Mouse (Mus musculus) liver, postnatal 0 days (tissue): ENCODE measurements around the gene Vtcn1.

ENCODE experiments used
- CTCF ChIP-seq: sonication (generic); IDR thresholded peaks from 2 replicates; pipeline ENCODE4 v1.5.1; 2016; ENCODE audit warnings: antibody characterized with exemption, low read depth
- EP300 ChIP-seq: IDR thresholded peaks from 2 replicates; pipeline ENCODE4 v1.6.1; 2016; ENCODE audit warnings: antibody characterized with exemption, low read depth, mild to moderate bottlenecking

GRCm38 (mm10) chr3:100811836-100812235 is 13.4 kb upstream of the Vtcn1 start:
- TF ChIP-seq CTCF = no peak
- no peak for TF ChIP-seq EP300
